Comparison of ENCODE assay signal across 15 mouse cellular contexts in the genomic region with DNA sequence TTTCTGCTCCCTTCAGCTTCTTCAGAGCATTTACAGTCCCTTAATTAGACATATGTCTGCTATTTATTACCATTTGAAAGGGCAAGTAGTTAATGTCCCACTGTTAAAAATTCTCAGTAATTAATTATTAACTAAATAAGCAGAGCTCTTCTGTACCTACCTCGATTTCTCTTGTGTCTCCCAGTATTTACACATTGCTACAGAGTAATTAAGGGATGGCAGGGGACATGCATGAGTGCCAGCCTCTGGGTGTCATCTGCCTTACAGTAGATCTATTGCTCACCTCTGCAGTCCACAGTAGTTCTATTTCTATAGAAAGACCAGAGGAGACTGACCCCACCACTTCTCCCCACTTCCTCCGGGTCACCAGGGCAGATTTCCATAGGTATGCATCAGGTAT.
"Had no signal": no experiment of that assay in that cellular context is flagged by ENCODE, and none has a peak within 500 bp of the region (broad histone marks: within the 10 kb centered on the region; RNA-seq: fewer than 3 reads in every experiment).

No protein-coding gene starts in this region.

- H3K36me3 ChIP-seq: neural tube, embryonic 15.5 days; stomach, embryonic 15.5 days had no signal

- H3K9me3 ChIP-seq: neural tube, embryonic 15.5 days; stomach, embryonic 15.5 days had no signal

- H3K4me1 ChIP-seq: stomach, embryonic 15.5 days had no signal

- H3K27me3 ChIP-seq: neural tube, embryonic 15.5 days; stomach, embryonic 15.5 days had no signal

- DNase-seq: retina, postnatal 1 day; right cerebral cortex, adult 18-20 months; right cerebral cortex, postnatal 14 days; right cerebral cortex, postnatal 25 days; right cerebral cortex, postnatal 4 days; spleen, adult 18-20 months; thymus, adult 18-20 months; thymus, adult 2 months; thymus, postnatal 14 days; thymus, postnatal 25 days; thymus, postnatal 36 days; thymus, postnatal 4 days had no signal

- H3K4me3 ChIP-seq: neural tube, embryonic 15.5 days; stomach, embryonic 15.5 days had no signal

- H3K9ac ChIP-seq: neural tube, embryonic 15.5 days; stomach, embryonic 15.5 days had no signal

- H3K27ac ChIP-seq: neural tube, embryonic 15.5 days; stomach, embryonic 15.5 days; stomach, postnatal 0 days had no signal

- H3K4me2 ChIP-seq: neural tube, embryonic 15.5 days; stomach, embryonic 15.5 days had no signal
